Mouse (Mus musculus) heart, adult 9 months (tissue): Measurements from ENCODE around the gene Kcnq5.
"Not testable (repeated sequence)": the region's sequence is repeated elsewhere in the genome, so short reads cannot be mapped to it uniquely, and the experiment has no call there.

ENCODE experiments used
- DNase-seq, 2 experiments: peaks; one replicate each; pipeline ENCODE4 v3.0.0; 2022; ENCODE audit warnings: low spot score in 2 of 2

The Kcnq5 gene

GRCm38 (mm10) chr1:21650820-21651219 lies 310.9 kb downstream of the Kcnq5 start:
- DNase-seq, result no peak

GRCm38 (mm10) chr1:21635406-21635805 lies 326.3 kb downstream of the Kcnq5 start:
- DNase-seq, result no peak

GRCm38 (mm10) chr1:21634013-21634412 lies 327.7 kb downstream of the Kcnq5 start:
- no peak for DNase-seq

GRCm38 (mm10) chr1:21622455-21622854 lies 339.3 kb downstream of the Kcnq5 start:
- no peak for DNase-seq

- no peak for DNase-seq
These were observed 339.7 kb downstream of the Kcnq5 start for GRCm38 (mm10) chr1:21622039-21622438.

GRCm38 (mm10) chr1:21618712-21619111 lies 343.0 kb downstream of the Kcnq5 start:
- DNase-seq, result no peak

GRCm38 (mm10) chr1:21616666-21617065 lies 345.1 kb downstream of the Kcnq5 start:
- DNase-seq, result no peak

- peak; percentile 8 to 41 for DNase-seq
These were observed 347.8 kb downstream of the Kcnq5 start for GRCm38 (mm10) chr1:21613933-21614332.

GRCm38 (mm10) chr1:21604003-21604402 lies 357.7 kb downstream of the Kcnq5 start:
- no peak for DNase-seq

- DNase-seq, result no peak
These were observed 359.2 kb downstream of the Kcnq5 start for GRCm38 (mm10) chr1:21602567-21602966.

GRCm38 (mm10) chr1:21600606-21601005 lies 361.1 kb downstream of the Kcnq5 start:
- DNase-seq, result no peak

GRCm38 (mm10) chr1:21593872-21594271 lies 367.9 kb downstream of the Kcnq5 start:
- DNase-seq, result no peak

- DNase-seq, result not testable (repeated sequence)
These were observed 394.3 kb downstream of the Kcnq5 start for GRCm38 (mm10) chr1:21567397-21567796.

GRCm38 (mm10) chr1:21554630-21555029 lies 407.1 kb downstream of the Kcnq5 start:
- DNase-seq, result no peak

GRCm38 (mm10) chr1:21552715-21553114 lies 409.0 kb downstream of the Kcnq5 start:
- no peak for DNase-seq

- DNase-seq, result no peak
These were observed 417.8 kb downstream of the Kcnq5 start for GRCm38 (mm10) chr1:21543909-21544308.

- no peak for DNase-seq
These were observed 422.3 kb downstream of the Kcnq5 start for GRCm38 (mm10) chr1:21539486-21539885.

GRCm38 (mm10) chr1:21530823-21531222 lies 430.9 kb downstream of the Kcnq5 start:
- no peak for DNase-seq

- DNase-seq, result no peak
These were observed 439.7 kb downstream of the Kcnq5 start for GRCm38 (mm10) chr1:21521995-21522394.

- no peak for DNase-seq
These were observed 440.3 kb downstream of the Kcnq5 start for GRCm38 (mm10) chr1:21521475-21521874.

GRCm38 (mm10) chr1:21520116-21520645 lies 441.6 kb downstream of the Kcnq5 start:
- no peak for DNase-seq

- DNase-seq, result no peak
These were observed 455.1 kb downstream of the Kcnq5 start for GRCm38 (mm10) chr1:21506665-21507064.

- no peak for DNase-seq
These were observed 461.8 kb downstream of the Kcnq5 start for GRCm38 (mm10) chr1:21499815-21500534.

GRCm38 (mm10) chr1:21496307-21496706 lies 465.4 kb downstream of the Kcnq5 start:
- DNase-seq, result no peak
